ENCODE assay signal across 16 mouse cellular contexts in genomic region chr19:10587231-10587630, GRCm38 (mm10).
"Had no signal": no experiment of that assay in that cellular context is flagged by ENCODE, and none has a peak within 500 bp of the region (broad histone marks: within the 10 kb centered on the region; RNA-seq: fewer than 3 reads in every experiment).

No protein-coding gene starts in this region.

- H3K27me3 ChIP-seq: intestine, embryonic 15.5 days; lung, embryonic 15.5 days; midbrain, embryonic 13.5 days had no signal

- ATAC-seq: intestine, embryonic 15.5 days; midbrain, embryonic 13.5 days; midbrain, embryonic 16.5 days had no signal

- H3K4me1 ChIP-seq: intestine, embryonic 15.5 days; lung, embryonic 15.5 days; midbrain, embryonic 13.5 days had no signal

- DNase-seq: kidney, adult 11 months; kidney, adult 9 months; kidney, postnatal 14 days; kidney, postnatal 4 days; layer of hippocampus, adult 9-11 months; lung, adult 18-20 months; lung, postnatal 10 days; lung, postnatal 36 days; right cerebral cortex, postnatal 25 days; thymus, adult 18-20 months; thymus, postnatal 36 days had no signal

- H3K27ac ChIP-seq: intestine, embryonic 15.5 days; layer of hippocampus, adult 2 months; lung, embryonic 15.5 days; midbrain, embryonic 13.5 days had no signal

- H3K4me3 ChIP-seq: intestine, embryonic 15.5 days; layer of hippocampus, adult 2 months; lung, embryonic 15.5 days; midbrain, embryonic 13.5 days had no signal

- H3K9ac ChIP-seq: lung, embryonic 15.5 days; midbrain, embryonic 13.5 days had no signal

- H3K9me3 ChIP-seq: intestine, embryonic 15.5 days; lung, embryonic 15.5 days; midbrain, embryonic 13.5 days had no signal

- H3K4me2 ChIP-seq: intestine, embryonic 15.5 days; lung, embryonic 15.5 days; midbrain, embryonic 13.5 days had no signal
